Mouse (Mus musculus) right cerebral cortex, postnatal 14 days (tissue): Measurements from ENCODE around the gene Nxn.

Experiments used
- DNase-seq: peaks from one replicate; pipeline ENCODE4 v3.0.0; 2022

Nxn gene

DNA sequence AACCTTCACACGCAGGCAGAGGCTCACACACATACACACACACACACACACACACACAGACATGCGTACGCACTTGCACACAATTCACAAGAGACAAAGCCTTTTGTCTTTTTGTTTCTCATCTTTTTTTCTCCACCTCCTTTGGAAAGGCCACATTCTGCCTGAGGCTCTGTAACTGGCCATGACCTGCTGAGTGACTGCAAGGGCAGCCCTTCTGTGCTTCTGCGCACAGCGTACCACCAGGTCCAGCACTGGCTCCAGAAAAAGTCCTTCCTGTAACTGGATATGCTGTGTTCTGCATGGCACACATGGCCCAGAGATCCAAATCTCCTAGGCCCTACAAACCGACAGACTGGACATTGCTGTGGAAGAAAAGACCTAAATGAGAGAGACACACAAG is 38.7 kb downstream of the Nxn start:
- no peak for DNase-seq

DNA sequence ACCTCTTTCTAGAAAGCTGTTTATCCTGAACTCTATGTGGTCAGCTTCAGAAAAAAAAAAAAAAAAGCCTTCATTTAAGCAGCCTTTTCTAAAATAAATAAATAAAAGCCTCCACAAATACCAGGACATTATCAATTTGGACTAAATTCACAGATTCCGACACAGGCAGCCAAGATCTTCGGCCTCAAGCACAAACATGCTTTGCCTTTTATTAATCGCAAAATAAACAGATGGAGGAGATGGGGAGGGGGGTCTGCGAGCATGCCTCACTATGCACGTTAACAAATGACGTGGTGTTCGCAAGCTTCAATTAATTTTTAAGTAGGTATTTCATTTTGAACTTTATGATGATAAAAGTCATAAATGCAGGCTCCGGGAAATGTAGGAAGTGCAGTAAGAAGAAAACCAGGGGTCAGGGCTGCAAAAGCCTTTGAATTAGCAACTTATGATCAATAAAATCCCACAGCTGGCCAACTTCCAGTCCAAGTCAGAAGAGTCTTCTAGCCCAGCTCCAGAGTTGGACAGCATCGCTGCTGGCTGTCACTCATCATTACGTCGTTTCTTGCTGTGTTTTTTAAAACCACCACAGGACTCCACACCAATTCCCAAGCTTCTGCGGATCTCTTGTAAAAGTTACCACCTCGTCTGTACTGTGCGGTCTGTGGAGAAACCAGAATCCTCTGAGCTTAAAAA is 40.2 kb downstream of the Nxn start:
- no peak for DNase-seq

DNA sequence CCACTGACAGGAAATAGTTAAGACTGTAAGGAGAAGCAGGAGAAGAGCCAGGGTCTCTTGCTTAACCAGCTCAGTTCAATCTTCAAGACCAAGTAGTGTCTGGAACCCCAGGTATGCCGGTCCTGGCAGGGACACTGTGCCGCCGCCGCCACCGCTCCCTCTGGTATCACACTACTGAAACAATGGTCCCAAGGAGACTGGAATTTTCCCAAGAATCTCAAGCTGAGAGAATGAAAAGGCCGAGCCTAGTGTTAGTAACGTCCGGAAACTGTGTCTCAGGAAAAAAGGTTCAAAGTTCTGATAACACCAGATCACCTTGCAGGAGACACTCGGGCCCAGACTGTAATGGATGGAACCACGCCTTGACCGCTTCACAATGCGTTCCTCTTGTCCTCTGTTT is 41.5 kb downstream of the Nxn start:
- DNase-seq, result no peak

DNA sequence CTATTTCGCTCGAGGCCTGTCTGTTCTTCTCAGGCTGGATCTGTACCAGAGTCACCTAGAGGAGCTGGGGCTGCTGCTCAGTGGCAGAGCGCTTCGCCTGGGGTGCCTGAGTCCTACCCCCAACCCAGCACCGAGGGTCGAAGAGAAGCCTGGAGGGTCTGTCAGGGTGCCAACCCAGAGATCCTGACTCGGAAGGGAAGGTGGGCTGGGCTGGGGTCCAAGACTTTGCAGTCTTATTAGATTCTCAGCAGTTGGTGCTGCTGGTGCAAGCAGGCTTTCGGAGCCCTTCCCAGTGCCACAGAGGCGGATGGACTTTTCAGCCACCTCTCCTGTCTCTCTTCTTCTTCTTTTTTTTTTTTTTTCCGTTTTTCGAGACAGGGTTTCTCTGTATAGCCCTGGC is 42.8 kb downstream of the Nxn start:
- DNase-seq, result no peak

DNA sequence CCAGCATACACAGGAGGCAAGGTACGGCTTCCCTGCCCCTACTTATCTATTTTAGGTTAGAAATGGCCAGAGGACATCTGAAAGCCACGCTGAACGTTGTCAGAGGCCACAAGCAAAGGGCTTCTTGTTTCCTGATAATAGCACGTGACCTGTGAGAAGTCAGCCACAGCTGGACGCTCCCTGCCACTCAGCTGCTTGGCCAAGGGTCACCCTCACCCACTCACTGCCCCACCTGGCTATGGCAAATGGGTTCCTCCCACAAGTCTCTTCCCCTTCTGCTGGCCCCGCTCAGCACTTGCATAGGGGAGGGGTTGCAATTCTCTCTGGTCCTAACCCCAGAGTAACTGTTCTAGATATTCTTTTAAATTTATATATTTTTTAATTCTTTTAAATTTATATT is 43.5 kb downstream of the Nxn start:
- DNase-seq, result no peak

DNA sequence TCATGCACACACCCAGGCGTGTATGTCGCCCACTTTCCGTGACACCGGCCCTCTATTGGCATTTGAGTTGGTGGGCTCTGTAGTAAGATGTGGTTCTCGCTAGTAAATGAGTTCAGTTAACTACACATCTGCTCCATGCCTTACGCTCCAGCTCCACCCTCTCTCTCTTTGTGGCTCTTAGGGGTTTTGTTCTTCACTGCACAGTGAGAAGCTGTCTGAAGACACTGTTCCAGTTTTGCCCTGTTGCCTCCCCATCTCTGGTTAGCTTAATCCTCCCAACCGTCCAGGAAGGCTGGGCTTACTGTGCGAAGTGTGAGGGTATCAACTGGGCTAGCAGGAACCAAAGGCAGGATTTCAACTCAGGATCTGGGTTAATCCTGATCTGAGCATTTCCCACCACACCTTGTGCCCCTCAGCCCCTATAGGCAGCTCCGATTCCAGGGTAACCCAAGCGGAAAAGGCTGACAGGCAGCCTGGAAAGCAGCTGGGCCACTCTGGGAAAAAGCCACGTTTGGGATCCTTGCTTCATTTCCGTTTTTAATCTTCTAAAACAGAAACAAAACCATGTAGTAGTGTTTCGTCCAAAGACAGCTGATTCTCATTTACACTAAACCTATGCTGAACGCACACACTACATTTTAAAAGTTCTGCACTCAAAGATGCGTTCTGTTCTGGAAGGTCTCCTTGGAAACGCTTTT is 45.9 kb downstream of the Nxn start:
- no peak for DNase-seq

DNA sequence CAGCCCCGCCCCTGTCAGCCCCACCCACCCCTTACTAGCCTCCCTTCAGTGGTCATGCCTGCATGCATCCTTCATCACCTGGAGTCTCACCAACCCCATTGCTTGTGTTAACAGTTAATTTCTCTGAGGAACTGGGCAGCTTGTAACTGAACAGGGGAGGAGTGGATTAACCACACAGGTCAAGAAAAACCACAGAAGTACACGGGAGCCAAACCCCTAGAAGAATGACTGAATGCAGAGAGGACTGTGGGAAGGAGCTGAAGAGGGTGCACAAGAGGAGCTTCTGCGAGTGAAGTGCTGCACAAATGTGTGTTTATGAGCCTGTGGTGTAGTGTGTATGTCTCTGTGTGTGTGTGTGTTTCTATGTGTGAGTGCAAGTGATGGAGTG is 47.3 kb downstream of the Nxn start:
- no peak for DNase-seq

DNA sequence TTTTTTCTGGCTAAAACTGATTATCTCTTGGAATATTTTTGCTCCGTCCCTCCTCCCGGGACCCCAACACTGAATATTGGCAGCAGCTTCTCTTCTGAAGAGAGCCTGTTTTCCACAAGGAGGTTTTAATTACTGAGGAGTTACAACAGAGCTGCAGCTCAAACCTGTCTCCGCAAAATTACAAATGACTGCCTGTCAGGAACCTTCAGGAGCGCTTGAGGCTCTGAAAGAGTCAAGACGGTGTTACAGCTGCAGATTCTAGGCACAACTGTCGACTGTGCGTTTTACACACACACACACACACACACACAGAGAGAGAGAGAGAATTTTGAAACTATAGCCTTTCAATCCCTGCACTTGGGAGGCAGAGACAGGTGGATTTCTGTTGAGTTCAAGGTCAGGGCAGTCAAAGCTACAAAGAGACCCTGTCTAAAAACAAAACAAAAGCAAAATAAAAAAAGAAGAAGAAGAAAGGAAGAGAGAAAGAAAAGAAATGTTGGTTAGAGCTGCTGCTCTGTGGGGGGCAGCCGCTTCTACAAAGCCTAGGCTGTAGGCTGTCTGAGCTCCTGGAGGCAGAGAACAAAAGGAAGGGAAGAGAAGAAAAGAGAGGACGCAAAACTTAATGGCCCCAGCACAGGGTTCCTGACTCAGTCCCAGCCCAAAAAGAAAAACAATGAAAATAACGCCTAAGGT is 47.9 kb downstream of the Nxn start:
- no peak for DNase-seq

DNA sequence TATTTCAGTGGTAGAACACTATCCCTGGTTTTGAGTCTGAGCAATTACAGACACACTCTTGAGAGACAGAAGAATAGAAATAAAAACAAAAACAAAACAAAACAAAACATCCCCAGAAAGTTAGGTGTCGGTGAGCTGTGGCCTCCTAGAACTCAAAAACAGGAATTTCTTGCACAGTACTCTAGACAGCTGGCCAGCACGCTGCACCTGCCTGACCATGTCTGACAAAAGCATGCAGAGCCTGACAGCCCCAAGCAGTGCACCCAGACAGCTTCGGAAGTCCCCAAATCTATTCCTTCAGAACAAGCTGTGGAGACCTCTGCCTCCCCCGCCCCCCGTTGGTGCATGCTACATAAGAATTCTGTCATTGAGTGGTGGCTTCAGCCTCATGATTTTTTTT is 49.1 kb downstream of the Nxn start:
- no peak for DNase-seq

DNA sequence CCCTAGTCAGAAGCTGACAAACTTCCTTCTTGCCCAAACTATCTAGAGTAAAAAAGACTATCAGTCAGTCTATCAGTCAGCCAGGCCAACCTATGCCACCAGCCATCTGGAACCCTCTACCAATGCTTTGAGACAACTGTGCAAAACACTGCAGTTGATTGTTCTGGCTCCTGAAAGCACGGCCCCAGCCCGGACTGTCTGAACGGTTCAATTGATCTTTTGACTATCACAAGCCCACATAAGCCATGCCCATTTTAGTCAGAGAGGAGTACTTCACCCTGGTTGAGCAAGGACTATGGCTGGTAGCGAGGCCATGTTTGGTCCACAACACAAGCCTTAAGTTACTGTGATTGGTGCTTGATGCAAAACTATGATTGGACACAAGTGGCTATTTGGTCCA is 51.4 kb downstream of the Nxn start:
- DNase-seq, result no peak

DNA sequence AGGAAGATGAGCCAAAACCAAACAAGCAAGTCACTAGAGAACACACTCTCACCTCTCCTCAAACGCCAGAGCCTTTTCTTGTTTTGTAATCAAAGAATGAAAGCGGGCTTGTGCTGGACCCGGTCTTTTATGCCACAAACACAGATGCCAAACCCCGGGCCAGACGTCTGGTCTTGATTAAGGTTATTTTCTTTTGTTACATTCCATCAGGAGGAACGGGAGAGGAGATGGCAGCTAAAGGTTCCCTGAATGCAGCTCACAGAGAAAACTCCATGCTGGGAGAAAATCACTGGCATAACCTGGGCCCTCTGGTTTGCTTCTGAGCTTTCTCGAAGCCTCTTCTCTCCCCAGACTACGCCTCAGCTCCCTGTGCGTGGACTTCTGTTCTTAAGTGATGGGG is 55.9 kb downstream of the Nxn start:
- no peak for DNase-seq

DNA sequence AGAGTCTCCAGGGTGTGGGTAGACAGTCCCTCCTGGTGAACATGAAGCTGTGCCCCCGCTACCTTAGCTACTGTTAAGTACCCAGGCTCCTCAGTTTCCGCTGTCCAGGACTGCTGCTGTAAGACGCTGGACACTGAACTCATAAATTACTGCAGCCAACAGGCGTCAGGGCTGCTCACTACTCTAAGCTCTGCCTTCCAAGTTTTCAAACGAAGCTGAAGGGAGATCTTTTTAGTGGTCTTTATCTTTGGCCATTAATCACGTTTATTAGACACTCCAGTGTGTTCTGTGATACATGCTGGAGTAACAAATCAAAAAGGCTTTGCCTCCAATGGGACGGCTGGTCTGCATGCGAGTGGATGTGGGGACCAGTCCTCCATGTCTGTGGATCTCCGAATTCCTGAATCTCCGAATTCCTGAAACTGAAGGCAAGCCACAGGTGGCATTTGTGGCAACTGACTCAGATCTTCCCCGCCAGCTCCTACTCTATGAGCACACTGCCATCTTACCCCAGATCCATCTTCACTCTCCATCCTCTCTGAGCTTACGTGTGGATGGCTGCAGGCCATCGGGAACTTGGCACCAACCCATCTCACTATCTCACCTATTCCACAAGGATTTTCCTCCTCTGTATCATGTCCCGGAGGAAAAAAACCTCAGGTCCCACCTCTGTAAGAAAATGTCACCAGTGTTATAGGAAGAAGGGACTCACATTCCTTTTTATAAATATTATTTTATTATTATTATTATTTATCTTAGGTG is 56.9 kb downstream of the Nxn start:
- no peak for DNase-seq

DNA sequence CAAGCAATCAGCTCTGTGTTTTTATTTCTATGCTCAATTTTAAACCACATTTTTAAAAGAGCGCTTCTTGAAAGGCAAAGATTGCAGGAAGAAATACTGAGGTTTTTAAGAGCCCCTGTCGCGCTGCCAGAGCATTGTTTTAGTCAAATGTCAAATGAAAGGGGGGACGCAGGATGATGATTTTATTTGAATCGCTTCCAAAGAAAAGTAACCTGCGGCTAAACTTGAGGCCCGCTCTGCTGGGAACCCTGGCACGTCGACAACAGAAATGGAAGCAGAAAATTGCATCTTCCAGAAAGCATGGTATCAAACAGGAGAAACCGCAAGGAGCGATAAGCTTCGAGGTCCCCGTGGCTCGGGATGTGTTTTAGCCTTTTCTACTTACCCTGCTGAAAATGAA is 57.8 kb downstream of the Nxn start:
- no peak for DNase-seq

DNA sequence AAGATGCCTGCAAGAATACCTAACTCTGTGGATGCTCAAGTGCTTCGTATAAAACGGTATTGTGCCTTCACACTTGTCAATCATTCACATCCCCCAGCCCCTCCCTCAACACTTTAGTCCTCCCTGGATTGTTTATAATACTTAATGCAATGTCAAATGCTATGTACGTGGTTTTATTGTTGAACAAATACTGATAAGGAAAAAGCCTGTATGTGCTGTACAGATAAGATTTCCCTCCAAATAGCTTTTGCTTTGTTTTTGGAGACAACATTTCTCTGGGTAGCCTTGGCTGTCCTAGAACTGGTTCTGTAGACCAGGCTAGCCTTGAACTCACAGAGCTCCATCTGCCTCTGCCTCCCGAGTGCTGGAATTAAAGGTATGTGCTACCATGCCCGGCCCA is 59.1 kb downstream of the Nxn start:
- DNase-seq, result no peak

DNA sequence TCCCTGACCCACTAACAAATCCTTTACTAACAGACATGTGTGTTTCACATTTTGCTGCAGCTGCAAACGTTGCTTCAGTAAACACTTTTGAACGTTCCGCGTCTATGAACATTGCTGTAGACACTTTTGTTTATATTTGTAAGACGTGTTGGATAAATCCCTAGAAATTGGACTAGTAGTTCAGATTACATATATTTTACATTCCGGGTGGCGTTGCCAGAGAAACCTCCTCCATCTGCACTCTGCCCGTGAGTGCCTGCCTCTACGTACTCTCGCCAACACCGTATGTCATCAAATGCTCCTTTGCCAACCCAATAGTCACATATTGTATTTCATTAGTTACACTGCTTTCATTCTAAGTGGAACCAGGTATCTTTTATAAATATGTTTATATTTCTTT is 59.8 kb downstream of the Nxn start:
- DNase-seq, result no peak

DNA sequence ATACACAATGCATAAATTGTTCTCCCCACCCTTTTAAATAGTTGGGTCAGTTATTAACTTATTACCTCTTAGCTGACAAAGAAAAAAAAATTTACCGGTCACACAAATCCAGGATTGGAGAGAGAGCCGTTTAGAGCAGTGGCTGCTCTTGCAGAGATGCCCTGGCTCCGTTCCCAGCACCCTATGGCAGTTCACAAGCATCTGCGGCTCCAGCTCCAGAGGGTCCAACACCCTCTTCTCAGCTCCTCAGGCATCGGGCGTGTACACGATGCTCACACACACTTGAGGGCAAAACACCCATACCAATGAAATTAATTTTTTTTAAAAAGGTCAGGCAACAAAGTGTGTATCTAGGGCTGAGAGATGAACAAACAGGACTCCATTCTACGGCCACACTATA is 60.3 kb downstream of the Nxn start:
- no peak for DNase-seq

DNA sequence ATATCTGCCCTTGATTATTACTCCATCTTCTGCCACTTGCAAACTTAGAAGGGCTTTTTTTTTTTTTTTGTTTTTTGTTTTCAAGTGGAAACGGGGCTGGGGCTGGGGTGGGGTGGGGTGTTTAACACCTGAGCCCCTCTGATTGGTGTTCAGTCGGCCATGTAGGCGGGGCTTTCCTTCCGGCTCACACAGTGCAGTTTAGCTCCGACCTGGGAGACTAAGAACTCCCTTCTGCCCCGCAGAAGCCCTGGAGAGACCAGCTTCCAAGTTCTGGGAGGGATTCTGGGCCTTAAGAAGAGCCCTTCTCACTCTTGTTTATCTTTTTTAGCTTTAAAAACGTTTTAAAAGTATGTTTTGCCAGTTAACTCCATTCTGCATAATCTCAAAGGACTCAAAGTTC is 61.2 kb downstream of the Nxn start:
- DNase-seq, result no peak

DNA sequence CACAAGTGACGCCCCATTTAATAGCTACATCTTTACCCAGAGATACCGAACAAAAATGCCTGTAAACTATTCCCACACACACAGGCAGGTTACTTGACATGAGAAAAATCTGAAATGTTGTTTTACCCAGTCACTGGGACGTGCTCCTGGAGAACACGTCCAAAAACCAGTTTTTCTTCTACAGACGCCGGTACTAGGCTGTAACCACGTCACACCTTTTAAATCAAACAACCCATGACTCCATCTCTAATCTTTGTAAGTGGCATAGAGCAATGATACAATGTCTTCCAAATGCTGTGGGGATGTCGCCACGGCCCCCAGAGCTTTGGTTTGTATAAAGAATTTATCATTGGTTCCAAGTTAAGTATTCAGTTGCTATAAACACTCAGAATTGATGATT is 61.7 kb downstream of the Nxn start:
- DNase-seq, result no peak

DNA sequence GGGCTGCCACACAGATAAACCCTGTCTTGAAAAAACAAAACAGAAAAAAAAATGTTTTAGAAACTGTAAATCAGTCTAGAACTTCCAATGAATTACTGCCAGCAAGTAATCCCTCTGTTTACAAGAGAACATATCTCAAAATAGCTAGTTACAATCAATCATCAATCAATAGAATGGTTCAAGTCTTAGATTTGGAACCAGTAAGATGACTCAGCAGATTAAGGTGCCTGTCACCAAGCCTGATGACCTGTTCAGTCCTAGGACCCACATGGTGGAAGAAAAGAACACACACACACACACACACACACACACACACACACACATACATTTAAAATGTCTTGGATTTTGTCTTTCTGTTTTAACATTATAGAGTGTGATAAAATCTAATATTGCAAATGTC is 62.7 kb downstream of the Nxn start:
- no peak for DNase-seq

DNA sequence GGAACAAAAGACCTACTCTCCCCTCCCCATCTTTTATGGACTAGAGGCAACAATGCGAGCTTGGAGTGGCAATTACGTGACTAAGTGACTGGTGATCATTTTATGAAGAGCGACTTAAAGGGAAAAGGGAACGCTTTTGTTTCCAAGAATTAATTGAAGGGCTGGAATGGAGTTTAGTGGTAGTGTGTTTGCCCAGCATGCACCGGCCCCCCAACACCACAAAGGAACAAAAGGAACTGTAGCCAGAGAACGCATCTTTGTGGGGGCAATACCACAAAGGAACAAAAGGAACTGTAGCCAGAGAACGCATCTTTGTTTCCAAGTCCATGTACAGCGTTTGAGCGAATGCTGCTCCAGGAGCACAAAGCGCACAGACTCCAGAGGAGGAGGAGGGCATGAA is 64.0 kb downstream of the Nxn start:
- no peak for DNase-seq

DNA sequence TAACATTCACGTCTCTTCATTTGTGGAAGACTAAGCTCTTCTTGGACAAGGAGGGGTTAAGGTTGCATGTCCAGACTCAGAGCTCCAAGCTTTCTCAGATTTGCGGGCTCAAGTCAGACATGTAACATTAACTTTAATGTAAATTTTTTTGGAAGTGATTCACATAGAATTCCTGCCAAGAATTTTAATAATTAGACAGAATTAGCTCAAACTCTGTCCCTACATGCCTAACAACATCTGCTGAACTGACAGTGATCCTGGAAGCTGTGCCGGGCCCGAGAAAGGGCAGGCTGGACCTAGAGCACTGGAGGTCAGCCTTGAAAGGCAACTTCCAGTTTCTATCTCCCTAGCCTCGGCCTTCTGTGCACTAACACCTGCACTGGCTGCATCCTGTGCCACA is 66.7 kb downstream of the Nxn start:
- DNase-seq, result no peak

DNA sequence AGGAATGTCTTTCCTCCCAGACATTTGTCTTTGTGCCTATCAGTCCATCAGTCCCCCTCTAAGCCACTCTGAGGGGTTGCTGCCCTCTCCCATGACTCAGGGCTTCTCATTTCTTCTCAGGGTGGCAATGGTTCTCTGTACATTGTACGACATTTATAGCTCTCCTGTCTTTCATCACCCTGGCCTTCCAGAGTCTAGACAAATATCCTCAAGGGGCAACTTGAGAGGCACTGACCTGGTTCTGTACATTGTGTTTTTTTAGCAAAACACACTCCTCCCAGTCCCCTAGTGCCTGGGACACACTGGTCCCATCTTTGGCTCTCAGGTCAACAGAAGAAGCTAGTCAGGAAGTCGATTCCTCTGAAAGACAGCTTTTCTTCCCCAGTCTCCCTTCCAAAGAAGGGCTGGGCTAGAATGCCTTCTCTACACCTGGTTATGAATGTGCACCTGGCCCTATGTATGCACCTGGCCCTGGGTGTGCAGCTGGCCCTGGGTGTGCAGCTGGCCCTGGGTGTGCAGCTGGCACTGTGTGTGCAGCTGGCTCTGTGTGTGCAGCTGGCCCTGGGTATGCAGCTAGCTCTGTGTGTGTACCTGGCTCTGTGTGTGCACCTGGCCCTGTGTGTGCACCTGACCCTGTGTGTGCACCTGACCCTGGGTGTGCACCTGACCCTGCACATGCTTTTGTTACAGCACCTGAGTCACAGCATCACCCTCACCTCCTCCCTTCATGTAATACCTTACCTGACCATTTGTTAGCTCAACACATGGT is 70.2 kb downstream of the Nxn start:
- no peak for DNase-seq

DNA sequence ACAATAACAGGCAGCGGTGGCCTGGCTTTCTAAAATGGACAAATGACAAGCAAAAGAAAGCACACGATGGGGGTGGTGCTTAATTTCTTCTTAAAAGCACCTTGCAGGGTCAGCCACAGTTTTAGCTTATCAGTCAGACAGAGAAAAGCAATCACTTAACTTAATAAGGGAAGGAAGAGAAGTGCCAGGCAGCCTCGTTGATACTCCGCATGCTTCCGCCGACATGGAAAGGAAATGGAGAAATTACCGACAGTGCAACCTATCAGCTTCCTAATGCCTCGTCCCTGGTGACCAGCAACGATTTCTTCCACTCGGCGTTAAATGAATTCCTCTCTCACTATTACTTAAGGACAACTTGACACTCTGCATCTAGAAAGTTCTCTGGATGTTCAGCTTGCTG is 70.9 kb downstream of the Nxn start:
- no peak for DNase-seq
